Mouse (Mus musculus) C2C12 (cell line): ENCODE results near the gene Slc10a6.

Experiments
- CEBPB ChIP-seq: IDR thresholded peaks from one replicate; pipeline ENCODE4 v1.6.1; 2011; ENCODE audit warnings: low read depth, mild to moderate bottlenecking, control low read depth, moderate library complexity
- CTCF ChIP-seq: IDR thresholded peaks from one replicate; pipeline ENCODE4 v1.5.1; 2011; ENCODE audit not compliant: control insufficient read depth, insufficient read depth, insufficient read length
- MAX ChIP-seq: IDR thresholded peaks from one replicate; pipeline ENCODE4 v1.6.1; 2011; ENCODE audit warnings: mild to moderate bottlenecking, control low read depth
- MYOD1 ChIP-seq: IDR thresholded peaks from one replicate; pipeline ENCODE4 v1.6.1; 2011; ENCODE audit warnings: low read depth; ENCODE audit not compliant: control insufficient read depth, insufficient read length
- MYOG ChIP-seq: IDR thresholded peaks from one replicate; pipeline ENCODE4 v1.6.1; 2011; ENCODE audit not compliant: control insufficient read depth, insufficient read length; ENCODE audit errors: extremely low read depth
- USF1 ChIP-seq: IDR thresholded peaks from one replicate; pipeline ENCODE4 v1.6.1; 2011; ENCODE audit warnings: low read depth, mild to moderate bottlenecking, control low read depth, moderate library complexity

GRCm38 (mm10) chr5:103593575-103593974, 35.6 kb downstream of the Slc10a6 start:
- TF ChIP-seq CTCF (no peak), USF1 (no peak), CEBPB (no peak), MAX (no peak), MYOD1 (no peak), MYOG (no peak)
